Mouse (Mus musculus) cortical plate, adult 2 months (tissue): ENCODE results near the gene S100a9. TPM values are rescaled to one million over a fixed set of nuclear protein-coding genes. Genes with fewer than 3 reads are reported as not detected.

ENCODE experiments used
- H3K27ac ChIP-seq: fragments of 200-500 bp; 2 replicates; pipeline ENCODE4 v1.5.1; 2012; ENCODE audit warnings: low read length, control low read depth, inconsistent platforms; ENCODE audit not compliant: insufficient read depth
- H3K4me1 ChIP-seq: fragments of 200-500 bp; 2 replicates; pipeline ENCODE4 v1.6.1; 2011; ENCODE audit warnings: low read length; ENCODE audit not compliant: control insufficient read depth, insufficient read depth
- H3K4me3 ChIP-seq: fragments of 200-500 bp; 2 replicates; pipeline ENCODE4 v1.5.1; 2011; ENCODE audit warnings: mild to moderate bottlenecking, low read length, control low read depth; ENCODE audit not compliant: insufficient read depth
- CTCF ChIP-seq: fragments of 200-500 bp; IDR thresholded peaks from 2 replicates; pipeline ENCODE4 v1.5.1; 2011; ENCODE audit warnings: mild to moderate bottlenecking, control low read depth, low read length; ENCODE audit not compliant: insufficient read depth; ENCODE audit errors: extremely low read depth
- POLR2A ChIP-seq: fragments of 200-500 bp; IDR thresholded peaks from 2 replicates; pipeline ENCODE4 v1.6.1; 2011; ENCODE audit warnings: mild to moderate bottlenecking, low read length, control low read depth; ENCODE audit not compliant: insufficient read depth; ENCODE audit errors: extremely low read depth
- polyA plus RNA-seq: library from polyadenylated mRNA; depleted of rRNA; stranded (reverse); fragments of >200 nt; gene quantifications from 2 replicates; pipeline ENCODE4 v1.2.3, GENCODE M21; 2012

Gene S100a9
- polyA plus RNA-seq, 1 experiment, result 2.2 TPM

- no peaks in the 10 kb centered on the region for H3K4me1 ChIP-seq
- TF ChIP-seq CTCF (no peak), POLR2A (no peak)
- no peak within 1 kb of the TSS for H3K27ac ChIP-seq
- H3K4me3 ChIP-seq, result no peak within 1 kb of the TSS
Observed at GRCm38 (mm10) chr3:90668846-90669245, 26.7 kb downstream of the S100a9 start, which contains the start of gene S100a8. Gene S100a8, plus strand, starts transcription at chr3:90668978.

DNA sequence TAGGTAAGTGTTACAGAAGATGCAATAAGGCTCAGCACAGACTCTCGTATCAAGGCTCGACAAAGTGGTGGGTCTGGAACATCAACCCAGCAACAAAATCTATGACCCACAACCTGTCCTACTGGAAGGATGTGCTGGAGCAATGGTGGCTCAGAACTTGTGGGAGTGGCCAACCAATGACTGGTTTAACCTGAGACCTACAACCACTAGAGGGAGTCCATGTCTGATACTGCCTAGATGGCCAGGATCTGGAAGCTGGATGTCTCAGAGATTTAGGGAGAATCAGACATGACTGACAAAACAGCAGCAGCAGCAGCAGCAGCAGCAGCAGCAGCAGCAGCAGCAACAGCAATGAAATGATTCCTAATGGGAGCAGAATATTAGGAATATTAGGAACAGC, 31.3 kb downstream of the S100a9 start:
- TF ChIP-seq CTCF (peak; percentile 24; the same call in 1 of the 2 replicates), POLR2A (no peak)
- Histone ChIP-seq H3K27ac (no peak overlapping the region), H3K4me1 (no peaks in the 10 kb centered on the region), H3K4me3 (no peak overlapping the region)

GRCm38 (mm10) chr3:90659364-90660044, 36.0 kb downstream of the S100a9 start:
- Histone ChIP-seq H3K4me3 (no peak overlapping the region), H3K27ac (no peak overlapping the region), H3K4me1 (no peaks in the 10 kb centered on the region)
- no peak for TF ChIP-seq CTCF
- TF ChIP-seq POLR2A, result no peak

DNA sequence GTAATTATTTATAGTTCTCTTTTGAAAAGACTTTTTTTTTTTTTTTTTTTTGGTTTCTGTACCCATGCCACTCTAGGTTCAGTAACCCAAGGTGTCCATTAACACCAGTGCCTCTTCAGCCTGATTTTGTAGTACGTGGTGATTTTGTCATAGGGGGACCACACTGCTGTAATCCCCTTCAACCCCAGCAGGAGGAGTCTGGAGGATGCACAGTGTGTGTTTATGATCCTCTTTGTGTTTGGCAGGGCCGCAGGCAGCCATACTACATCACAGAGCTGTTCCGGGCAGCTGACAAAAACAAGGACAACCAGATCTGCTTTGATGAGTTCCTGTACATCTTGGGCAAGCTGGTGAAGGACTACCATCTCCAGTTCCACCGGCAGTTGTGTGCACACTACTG, 38.1 kb downstream of the S100a9 start:
- H3K4me1 ChIP-seq, result no peaks in the 10 kb centered on the region
- H3K27ac ChIP-seq, result no peak overlapping the region
- TF ChIP-seq CTCF, result 0 out of 2 replicates have a peak, but pooled peaks have one; percentile 3
- no peak for TF ChIP-seq POLR2A
- no peak overlapping the region for H3K4me3 ChIP-seq

DNA sequence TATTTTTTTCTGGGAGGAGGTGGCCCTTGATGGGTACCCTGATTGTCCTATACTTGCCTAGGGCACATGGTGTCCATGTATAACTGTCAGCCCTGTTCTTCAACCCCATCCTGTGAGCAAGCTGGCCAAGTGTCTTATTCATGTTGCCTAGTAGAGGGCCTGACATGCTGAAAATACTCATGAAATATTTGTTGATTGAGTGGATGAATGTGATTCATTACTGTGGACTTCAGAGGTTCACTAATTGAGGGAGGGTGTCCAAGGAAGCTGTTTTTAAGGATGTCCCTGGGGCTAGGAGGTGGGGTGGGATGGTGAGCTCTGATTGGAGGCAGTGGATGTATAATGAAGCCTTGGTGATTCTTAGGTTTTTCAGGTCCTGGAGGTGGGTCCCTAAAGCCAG, 41.8 kb downstream of the S100a9 start, which contains the start of gene S100a7a:
S100a7a (plus strand) TSS at position 301 of the 400 bp plus-strand sequence.
- Histone ChIP-seq H3K27ac (no peak within 1 kb of the TSS), H3K4me1 (peaks cover 1% of the 10 kb centered on the region; the same call in 1 of the 2 replicates), H3K4me3 (no peak within 1 kb of the TSS)
- no peak for TF ChIP-seq POLR2A
- no peak for TF ChIP-seq CTCF

DNA sequence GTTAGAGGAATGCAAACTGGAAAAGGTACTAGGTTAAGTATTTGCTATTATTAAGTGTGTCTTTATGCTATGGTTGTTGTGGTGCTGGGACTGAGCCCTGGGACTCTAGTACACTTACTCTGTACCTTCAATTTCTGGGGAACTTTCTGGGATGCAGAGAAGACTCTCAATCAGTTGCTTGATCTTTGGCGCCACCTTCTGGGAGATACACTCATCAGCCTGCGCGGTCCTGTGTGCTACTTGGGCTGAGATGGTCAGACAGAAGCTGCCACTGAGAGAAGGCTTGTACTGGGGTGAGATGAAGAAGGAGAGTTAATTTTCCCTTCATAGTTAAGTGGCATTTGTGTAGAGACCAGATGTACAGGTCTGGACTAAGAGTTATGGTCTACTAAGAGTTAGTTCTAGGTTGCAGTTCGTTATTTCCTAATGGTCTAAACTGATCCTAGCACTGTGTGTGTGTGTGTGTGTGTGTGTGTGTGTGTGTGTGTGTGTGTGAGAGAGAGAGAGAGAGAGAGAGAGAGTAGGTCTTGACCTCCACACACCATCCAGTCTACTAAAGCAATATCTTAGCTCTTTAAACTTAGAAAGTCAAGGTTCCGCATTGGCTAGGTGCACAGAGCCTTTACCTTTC, 42.5 kb downstream of the S100a9 start:
- no peak for TF ChIP-seq POLR2A
- peak; percentile 91 for TF ChIP-seq CTCF
- Histone ChIP-seq H3K4me3 (no peak overlapping the region), H3K27ac (no peak overlapping the region), H3K4me1 (peaks cover 2% of the 10 kb centered on the region; the same call in 1 of the 2 replicates)

- peaks cover 2% of the 10 kb centered on the region; the same call in 1 of the 2 replicates for H3K4me1 ChIP-seq
- H3K4me3 ChIP-seq, result no peak overlapping the region
- TF ChIP-seq POLR2A (no peak), CTCF (no peak)
- no peak overlapping the region for H3K27ac ChIP-seq
Observed at GRCm38 (mm10) chr3:90649832-90650231, 45.7 kb downstream of the S100a9 start.

DNA sequence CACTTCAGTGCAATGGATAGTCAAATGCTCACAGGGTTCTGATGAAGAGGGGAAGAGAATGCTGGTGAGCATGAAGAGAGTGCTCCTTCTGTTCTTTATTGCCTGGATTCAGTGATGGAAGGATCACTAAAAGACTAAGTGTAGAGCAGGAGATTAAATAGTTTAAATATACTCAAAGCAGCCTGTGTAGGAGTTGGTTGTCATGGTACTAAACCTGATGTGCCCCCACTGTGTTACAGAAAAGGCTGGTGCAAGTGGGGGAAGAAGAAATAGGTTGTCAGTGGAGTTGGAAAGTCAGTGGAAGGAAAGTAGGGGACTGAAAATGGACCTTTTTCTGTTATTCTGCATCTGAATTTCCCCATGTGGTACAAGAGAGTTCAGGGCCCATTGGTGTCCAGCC, 46.5 kb downstream of the S100a9 start:
- TF ChIP-seq CTCF (no peak), POLR2A (no peak)
- Histone ChIP-seq H3K27ac (peak overlapping the region; percentile 89; the same call in 1 of the 2 replicates), H3K4me1 (peaks cover 2% of the 10 kb centered on the region; the same call in 1 of the 2 replicates), H3K4me3 (no peak overlapping the region)

DNA sequence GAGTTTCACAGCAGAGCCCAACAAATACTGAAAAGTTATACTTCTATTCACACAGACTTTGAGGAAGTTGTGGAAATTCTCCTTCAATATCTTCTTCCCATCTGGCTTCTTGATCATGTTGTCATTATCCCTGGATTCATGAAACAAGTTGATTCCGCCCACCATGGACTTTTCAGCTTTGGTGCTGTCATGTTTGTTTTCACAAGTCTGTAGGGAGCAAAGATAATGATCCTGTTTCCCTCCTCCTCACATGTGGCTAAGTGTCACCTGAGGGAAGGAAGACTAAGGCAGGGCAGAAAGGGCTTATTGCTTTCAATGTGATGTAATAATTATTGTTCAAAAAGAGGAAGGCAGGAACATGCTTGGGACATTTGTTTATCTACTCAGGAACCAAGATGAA, 48.2 kb downstream of the S100a9 start:
- no peak for TF ChIP-seq CTCF
- TF ChIP-seq POLR2A, result no peak
- peaks cover 2% of the 10 kb centered on the region; the same call in 1 of the 2 replicates for H3K4me1 ChIP-seq

More for the DNA sequence above, 48.2 kb downstream of the S100a9 start:
- Histone ChIP-seq H3K4me3 (no peak overlapping the region), H3K27ac (no peak overlapping the region)
